Mouse (Mus musculus): ENCODE results near the gene Alkal2.

Alkal2 gene

DNA sequence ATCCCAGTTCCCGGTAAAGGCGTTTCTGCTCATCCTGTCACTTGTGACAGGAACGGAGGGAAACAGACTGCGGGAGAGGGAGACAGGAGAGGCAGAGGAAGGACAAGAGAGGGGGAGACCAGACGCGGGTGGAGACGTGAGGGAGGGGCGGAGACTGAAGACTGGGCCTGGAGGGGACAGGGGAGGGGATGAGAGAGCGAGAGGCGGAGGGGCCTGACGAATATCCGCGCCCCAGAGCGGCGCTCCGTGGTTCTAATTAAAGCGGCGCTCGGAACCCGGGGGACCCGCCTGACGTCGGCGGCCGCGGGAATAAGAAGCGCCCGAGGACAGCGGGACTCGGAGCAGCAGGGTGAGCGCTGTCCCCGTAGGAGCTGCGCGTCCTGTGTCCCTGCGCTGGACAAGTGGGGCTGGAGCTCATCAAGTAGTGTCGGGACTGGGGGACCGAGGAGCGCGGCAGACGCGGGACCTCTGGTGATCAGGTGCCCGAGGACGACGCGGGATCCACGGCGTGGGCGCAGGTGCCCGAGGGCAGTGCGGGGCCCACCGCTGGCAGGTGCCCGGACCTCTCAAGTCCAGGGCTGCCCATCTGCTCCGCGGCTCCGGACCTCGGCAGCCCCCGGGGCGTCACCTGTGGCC is at the start of gene Alkal2:
TSS of gene Alkal2 (plus strand) at position 337 of the 636 bp plus-strand sequence.
- DNase-seq (ENCODE audit: low read depth, low spot score), result peak; percentile 19

DNA sequence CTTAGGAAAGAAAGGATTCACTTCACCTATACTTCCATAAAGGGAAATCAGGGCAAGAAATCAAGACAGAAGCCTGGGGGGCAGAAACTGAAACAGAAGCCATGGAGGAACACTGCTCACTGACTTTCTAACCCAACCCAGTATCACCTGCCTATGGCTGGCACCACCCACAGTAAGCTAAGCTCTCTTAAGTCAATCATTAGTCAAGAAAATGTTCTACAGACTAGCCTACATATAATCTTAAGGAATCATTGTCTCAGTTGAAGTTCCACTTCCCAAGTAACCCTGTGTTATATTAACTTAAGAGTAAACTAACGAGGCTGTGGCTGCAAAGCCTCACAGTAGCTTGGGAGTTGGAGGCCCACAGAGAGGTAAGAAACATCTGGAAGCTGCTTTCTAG is 35.6 kb upstream of the Alkal2 start:
- DNase-seq (ENCODE audit: low read depth, low spot score), result no peak

DNA sequence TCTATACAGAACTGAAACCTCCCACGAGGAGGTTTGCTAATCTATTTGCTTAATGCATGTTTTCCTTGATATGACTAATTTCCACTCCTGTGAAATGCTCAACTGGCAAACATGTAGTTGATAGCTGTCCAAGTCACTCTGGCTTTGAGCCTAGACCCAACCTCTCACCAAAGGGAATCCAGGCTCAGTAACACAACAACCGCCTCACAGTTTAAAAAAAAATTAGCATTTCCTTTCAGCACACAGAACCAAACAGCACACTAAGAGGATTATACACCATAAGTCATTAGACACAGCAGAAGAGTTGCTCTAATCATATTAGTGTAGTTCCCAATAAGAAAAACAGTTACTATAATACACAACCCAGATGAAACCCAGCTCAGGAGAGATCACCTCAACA is 33.2 kb upstream of the Alkal2 start:
- DNase-seq (ENCODE audit: low read depth, low spot score), result no peak

DNA sequence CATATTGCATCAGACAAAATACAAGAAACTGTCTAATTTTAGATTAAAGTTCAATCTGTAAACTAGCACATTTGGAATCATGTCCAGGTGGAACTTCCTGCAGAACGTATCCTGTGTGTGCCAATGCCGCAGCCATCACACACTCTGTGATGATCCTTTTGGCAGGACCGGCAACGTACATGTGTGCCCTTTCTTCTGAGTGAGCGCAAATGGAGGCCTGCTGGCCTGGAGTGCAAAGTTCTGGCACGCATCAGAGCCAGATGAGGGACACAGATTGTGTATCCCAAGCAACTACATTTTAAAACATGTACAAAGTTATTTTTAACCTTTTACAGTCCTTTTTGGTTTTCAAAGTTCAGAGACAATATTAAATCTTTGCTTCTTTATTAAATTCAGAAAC is 32.3 kb upstream of the Alkal2 start:
- DNase-seq (ENCODE audit: low read depth, low spot score), result no peak

DNA sequence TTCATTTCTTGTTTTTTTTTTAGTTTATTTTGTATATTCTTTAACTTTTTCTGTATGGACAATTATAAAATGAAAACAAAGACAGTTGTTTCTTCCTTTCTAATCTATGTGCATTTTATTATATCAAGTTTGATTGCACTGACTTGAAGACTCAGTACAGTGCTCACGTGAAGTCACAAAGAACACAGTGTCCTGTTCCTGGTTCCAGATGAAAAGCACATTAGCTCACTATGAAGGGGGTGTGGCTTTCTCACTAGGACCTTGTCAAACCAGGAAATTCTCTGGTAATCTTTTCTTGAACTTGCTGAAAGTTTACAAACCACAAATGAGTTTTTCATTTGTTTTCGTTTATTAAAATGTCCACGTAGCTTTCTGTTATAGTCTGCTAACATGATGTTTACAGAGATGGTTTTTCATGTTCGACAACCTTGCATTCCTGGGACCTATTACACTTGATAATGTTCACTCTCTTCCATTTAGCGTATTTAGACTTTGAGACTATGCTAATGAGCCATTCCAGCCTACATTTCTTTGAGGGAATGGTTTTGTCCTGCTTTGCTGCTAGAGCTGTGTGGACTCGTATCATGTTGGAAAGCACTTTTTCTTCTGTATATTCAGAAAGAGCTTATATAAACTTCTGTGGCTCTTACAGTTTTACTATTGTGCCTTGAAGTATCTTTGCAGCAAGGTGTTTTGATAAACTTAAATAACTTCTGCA is 28.5 kb upstream of the Alkal2 start:
- no peak for DNase-seq (ENCODE audit: low read depth, low spot score)

DNA sequence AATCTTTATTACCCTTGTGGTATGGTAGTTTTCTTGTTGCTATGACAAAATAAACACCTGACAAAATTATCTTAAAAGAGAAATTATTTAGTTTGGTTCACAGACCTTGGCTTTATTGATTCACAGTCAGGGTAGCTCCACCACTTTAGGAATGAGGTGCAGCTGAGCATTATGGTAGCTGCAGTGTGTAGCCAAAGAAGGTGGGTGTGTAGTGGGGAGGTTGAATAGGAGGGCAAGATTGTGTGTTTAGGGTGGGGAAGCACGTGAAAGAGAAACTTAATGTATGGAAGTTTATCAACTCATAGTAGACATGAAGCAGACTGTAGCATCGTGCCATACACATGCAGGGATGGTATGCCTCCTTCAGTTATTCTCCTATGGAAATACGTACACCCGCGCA is 27.9 kb upstream of the Alkal2 start:
- DNase-seq (ENCODE audit: low read depth, low spot score), result no peak

DNA sequence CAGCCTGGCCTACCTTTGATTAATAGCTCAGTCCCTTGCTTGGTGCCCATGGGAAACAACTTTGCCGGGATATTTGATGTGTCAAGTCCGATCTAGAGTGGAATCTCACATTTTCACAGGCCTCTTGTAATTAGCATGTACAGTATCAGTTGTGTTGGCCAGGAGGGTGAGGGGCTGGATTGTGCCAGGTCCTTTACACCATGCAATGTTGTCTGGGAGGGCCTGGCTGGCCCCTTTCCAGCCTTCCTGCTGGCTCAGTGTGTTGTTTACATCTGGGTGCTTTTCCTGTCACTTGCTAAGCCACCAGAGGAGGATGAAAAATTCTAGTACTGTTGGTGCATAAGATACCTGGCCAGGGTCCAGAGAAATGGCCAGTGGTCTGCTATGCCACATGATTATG is 19.8 kb upstream of the Alkal2 start:
- DNase-seq (ENCODE audit: low read depth, low spot score), result no peak

DNA sequence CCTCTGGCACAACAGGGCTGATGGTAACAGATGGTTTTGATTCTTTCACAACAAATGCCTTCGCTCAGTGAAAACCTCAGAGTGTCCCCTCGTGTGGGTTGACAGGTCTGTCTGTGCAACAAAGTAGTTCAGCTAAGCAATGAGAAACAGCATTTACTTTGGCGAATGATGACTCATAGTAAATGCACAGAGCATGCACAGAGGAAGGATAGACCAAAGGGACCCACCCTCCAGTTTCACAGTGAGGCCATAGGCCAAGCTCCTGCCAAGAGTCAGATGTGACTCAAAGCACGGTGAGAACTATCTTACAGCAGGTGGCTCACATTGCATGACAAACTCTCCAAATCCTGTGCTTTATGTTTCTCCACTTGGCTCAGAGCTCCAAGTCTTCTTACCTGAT is 18.3 kb upstream of the Alkal2 start:
- DNase-seq (ENCODE audit: low read depth, low spot score), result no peak

DNA sequence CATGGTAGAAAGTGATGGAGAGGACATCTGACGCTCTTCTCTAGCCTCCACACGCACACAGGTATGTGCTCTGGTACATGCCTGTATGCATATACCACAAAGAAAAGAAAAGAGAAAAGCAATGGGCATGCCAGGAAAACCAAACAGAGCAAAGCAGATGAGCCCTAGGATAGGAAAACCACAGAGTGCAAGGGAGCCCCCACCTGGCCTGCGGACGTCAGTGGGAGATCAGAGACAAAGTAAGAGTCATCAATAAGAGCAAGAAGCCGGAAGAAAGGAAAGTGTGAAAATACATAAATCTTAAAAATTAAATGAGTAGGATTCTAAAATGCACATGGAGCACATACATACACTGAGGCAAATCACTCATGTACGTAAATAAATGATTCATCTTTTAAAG is 4.7 kb upstream of the Alkal2 start:
- no peak for DNase-seq (ENCODE audit: low read depth, low spot score)

DNA sequence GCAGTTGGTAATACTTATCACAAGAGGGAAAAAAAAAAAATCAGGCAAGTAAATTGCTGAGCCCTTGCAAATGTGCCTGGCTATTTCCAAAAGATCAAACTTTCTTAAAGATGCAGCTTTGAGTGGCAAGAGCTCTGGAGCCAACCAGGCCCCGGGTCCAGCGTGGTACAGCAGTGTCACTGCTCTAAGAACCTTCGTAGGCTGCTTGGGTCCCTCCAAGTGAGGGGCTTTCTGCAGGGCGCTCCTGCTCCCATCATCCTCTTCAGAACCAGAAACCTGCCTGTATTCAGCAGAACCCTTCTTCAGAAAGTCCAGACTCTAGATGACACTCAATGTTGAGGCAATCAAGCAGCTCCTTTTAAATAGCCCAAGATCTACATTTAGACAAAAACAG is 533 bp upstream of the Alkal2 start:
- no peak for DNase-seq (ENCODE audit: low read depth, low spot score)

DNA sequence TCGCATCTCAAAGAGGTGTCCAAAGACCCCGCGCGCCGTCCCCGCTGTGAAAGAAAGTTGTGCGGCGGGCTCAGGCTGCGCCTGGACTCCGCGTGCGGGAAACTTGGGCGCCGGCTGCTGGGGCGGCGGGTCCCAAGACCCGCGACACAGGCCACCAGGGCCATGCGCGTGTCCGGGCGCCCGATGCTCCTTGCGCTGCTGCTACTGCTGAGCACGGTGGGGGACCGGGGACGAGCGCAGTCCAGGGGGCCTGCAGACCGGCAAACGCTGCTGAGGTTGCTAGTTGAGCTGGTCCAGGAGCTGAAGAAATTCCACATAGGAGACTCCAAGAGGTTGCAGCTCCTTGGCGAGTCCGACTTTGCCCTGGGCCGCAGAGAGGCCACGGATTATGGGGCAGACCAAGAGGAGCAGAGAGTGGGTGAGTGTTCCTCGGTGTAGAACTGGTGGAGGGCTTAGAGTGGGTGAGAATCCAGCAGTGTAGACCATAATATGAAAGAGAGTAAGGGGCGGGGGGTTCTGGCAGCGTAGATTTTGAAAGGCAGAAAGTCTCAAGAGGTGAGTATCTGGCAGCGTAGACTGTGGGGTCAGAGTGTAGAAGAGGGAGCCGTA is 604 bp downstream of the Alkal2 start:
- no peak for DNase-seq (ENCODE audit: low read depth, low spot score)

DNA sequence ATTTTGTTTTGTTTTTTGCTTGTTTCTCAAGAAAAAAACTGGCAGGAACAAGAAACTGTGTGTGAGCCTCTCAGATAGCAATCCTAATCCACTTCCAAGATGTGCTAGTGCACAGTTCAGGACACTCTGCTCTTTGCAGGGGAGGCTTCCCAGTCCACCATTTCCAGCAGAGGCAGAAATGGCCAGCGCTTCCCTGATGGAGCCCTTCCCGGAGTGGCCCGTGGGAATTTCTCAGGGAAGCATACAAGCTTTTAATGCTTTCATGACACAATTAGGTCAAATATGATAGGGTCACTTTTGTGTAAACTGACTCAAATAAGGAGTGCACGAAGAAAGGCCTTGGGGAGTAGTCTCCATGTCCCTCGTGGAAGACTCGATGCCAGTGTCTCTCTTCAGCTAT is 1.8 kb downstream of the Alkal2 start:
- no peak for DNase-seq (ENCODE audit: low read depth, low spot score)

DNA sequence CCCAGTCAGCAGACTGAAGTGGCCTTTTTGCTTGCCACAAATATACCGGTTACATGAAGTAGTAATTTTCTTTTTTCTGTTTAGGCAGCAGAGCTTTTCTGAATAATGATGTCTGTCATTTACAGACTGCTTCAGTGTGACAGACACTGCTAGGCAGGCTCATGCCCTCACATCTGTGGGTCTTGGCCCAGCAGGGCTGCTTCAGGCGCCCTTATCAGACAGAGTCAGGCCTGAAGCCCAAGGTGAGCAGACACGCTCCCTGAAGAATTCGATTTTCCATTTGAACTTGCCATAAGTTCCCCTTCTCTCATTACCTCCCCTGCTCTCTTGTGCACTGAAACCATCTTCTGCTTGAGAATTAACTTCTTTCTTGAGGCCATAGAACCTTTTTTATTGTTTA is 3.9 kb downstream of the Alkal2 start:
- no peak for DNase-seq (ENCODE audit: low read depth, low spot score)

DNA sequence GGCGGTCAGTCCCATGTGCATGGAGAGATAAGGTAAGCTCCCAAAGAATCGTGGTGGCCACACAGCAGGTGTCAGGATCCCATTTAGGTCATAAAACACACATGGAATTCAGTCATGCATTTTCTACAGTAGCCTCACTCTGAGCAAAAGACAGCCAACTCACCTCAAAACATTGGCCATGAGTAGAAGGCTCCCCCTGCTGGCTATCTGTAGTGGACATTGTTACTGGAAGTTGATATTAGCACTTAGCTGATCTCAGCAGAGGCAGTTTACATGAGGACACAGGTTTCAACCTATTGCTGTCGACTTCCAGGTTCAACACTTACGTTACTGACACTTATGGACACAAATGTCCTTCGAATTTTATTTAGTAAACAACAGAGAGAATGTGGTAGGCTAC is 5.9 kb downstream of the Alkal2 start:
- DNase-seq (ENCODE audit: low read depth, low spot score), result peak; percentile 58

DNA sequence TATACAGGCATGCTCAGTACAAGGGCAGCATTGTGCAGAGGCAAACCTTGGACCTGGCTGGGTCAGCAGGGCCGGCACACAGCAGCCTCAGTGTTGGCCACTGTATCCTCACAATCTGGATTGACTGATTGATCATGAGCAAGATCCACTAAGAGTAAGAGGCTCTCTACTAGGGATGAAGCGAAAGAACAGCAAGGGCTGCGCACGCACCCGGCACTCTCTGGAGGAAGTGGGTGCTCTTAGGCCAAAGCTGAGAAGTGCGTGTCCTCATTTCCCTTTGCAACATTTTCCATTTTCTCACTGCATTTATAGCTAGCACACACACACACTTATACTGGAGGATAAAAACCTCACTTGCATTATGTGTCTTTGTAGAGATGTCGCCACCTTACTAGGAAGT is 7.3 kb downstream of the Alkal2 start:
- no peak for DNase-seq (ENCODE audit: low read depth, low spot score)

DNA sequence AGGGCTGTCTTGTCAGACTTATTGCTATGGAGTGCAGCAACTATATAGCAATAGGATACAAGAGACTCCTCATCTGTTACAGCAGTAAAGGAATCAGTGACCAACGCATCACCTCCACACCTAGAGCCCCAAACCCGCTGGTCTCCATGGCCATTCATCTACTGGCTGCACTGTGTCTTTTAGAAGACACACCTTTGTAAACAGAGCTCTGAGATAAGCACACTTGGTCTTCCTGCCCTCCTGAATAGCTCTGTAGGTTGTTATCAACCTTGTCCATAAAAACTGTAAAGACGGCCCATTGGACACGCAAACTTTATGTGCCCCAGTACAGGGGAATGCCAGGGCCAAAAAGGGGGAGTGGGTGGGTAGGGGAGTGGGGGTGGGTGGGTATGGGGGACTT is 12.9 kb downstream of the Alkal2 start:
- DNase-seq (ENCODE audit: low read depth, low spot score), result no peak

DNA sequence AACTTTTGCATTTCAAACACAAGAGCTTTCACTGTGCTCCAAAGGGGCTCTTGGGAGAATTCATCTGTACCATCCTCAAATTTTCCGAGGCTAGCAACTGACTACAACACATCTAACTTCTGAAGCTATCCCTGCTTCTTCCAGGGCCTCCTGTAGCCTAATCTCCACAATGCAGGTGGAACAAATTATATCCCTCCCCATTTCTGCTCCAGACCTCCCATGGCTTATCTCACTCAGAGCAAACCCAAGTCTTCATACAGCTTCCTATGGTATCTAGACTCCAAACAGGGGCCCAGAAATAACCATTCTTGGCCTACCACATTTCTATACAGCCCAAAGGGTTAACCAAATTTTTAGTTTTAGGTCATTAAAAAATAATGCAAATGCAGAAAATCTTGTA is 24.5 kb downstream of the Alkal2 start:
- no peak for DNase-seq (ENCODE audit: low read depth, low spot score)

DNA sequence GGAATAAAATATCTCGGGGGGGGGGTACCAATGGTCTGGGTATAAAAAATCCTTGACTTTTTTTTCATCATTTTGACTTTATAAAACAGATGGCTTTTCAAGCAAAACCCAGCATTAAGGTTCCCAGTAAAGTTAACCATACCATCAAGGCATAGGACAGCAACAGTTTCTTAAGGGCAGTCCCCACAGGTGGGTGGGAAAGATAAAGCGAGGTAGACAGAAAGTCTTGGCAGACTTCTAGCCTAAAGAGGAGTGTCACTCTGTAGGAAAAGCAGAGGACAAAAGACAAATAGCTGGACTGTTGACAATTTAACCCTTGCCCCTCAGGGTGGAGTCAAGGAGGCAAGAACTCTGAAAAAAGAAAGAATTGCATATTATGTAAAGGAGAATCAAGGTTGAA is 25.8 kb downstream of the Alkal2 start:
- no peak for DNase-seq (ENCODE audit: low read depth, low spot score)

DNA sequence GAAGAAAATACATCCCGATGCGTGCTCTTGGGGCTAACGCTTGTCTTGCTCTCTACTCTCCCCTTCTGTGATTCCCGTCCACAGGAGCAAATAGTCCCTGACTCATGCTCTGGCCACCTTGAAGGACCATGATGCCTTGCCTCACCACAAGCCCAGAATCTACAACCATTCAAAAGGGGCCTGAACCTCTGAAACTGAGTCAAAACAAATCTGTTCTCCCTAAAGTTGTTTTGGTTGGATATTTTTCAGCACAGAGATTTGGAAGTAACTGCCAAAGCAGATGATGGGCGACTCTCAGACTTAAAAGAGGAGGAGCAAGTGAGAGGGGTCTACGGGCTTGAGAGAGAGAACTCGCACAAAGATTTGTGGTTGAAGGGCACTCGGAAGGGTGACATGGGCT is 26.7 kb downstream of the Alkal2 start:
- DNase-seq (ENCODE audit: low read depth, low spot score), result peak; percentile 3

DNA sequence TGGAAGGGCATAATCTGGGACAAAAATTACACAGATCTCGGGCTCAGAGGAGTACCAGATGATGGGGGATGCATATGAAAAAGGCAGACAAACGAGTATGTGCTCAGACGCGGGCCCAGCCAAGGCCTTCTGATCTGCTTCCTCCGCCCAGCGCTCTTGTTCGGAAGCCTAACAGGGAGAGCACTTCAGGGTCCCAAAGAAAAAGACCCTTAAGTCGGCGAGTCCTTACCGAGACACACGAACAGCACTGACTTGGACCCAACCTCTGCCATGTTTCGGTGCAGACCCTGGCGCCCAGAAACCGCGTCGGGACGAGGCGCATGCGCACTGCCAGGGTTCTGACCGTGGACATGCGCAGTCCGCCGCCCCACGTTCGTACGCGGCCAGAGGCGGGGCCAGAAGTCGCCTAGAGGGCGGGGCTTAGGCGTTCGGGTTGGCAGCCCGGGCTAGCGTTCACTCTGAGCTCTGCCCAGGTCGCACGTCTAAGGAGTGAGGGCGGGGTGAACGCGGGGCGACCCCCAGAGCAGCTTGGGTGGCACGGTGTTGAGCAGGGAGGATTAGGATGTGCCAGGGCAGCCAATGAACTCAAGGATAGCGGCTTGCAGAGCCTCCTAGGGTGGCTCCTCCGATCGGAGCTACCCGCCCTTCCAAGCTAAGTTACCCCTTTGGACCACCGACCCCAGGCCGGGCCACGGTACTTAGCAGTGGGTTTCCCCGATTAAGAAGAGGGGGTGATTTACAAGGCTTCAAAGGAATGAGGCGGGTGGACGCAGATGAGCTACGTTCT is 27.3 kb downstream of the Alkal2 start, which contains the start of the genes Acp1 and Sh3yl1:
TSS of gene Acp1 (minus strand) at position 329 of the 787 bp plus-strand sequence.
TSS of gene Sh3yl1 (plus strand) at position 408 of the 787 bp plus-strand sequence.
- DNase-seq (ENCODE audit: low read depth, low spot score), result peak; percentile 90

DNA sequence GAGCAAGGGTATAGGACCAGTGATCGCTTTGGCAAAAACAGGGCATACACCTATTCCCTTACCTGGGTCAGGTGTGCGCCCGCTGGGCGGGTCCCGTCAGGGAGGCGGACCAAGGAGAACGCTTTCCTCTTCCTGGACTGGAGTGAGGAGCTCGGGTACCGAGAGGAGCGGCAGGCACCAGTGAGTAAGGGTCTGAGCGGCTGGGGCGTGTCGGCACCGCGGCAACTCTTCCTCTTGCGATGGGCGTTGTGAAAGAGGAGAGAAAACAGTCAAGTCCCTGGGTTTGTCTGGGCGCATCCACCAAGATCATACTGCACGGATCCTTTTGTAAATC is 27.9 kb downstream of the Alkal2 start:
- DNase-seq (ENCODE audit: low read depth, low spot score), result peak; percentile 16

DNA sequence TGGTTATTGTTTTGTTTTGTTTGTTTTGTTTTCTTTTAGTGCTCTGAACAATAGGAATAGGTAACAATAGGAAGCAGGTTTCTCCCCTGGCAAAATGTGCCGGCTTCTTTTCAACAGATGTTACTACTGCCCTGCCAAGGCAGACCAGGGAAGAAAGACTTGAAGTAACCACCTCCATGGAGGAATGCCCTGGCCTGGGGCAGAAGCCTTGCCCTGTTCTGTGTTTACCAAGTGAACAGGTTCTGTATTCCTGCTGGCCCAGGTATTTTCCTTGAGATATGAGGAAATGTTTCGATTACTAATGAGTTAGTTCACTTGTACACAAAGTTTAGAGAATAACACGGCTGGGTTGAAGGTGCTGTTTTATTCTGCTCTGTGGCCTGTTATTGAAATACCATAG is 28.7 kb downstream of the Alkal2 start:
- DNase-seq (ENCODE audit: low read depth, low spot score), result no peak
